Comparison of ENCODE assay signal across 11 mouse cellular contexts in genomic region chr13:104032620-104033133, GRCm38 (mm10).
DNase-seq lines count a peak whose midpoint lies in the region; ATAC-seq and TF ChIP-seq lines count a peak whose summit lies in the region.
"Had no signal": no experiment of that assay in that cellular context is flagged by ENCODE, and none has a peak within 500 bp of the region (broad histone marks: within the 10 kb centered on the region; RNA-seq: fewer than 3 reads in every experiment).

No protein-coding gene starts in this region.

- no peak overlapping the region for H3K9ac ChIP-seq in heart, embryonic 14.5 days (ENCODE audit: low read length)
- H3K9ac ChIP-seq in liver, embryonic 13.5 days, result no peak overlapping the region
- H3K9ac ChIP-seq: liver, embryonic 14.5 days had no signal

- 34% methylated on average over 3 of the region's 3 CpGs for WGBS in kidney, adult 2 months
- WGBS in heart, embryonic 14.5 days, result 4% methylated on average over 3 of the region's 3 CpGs
- 40% methylated on average over 3 of the region's 3 CpGs for WGBS in liver, embryonic 13.5 days (ENCODE audit: insufficient replicate concordance)

- no peaks in the 10 kb centered on the region for H3K27me3 ChIP-seq in kidney, adult 2 months (replicated peaks; ENCODE audit: control insufficient read depth, insufficient read depth, low read length)
- no peaks in the 10 kb centered on the region for H3K27me3 ChIP-seq in heart, embryonic 14.5 days (ENCODE audit: control insufficient read depth, insufficient read depth, low read length)
- H3K27me3 ChIP-seq in liver, embryonic 13.5 days, result no peaks in the 10 kb centered on the region

- peaks cover 32% of the 10 kb centered on the region for H3K4me1 ChIP-seq in kidney, adult 2 months (ENCODE audit: control insufficient read depth, insufficient read depth, low read length)
- peaks cover 31 to 48% of the 10 kb centered on the region in 2 experiments for H3K4me1 ChIP-seq in heart, embryonic 14.5 days (ENCODE audit: control insufficient read depth in 2 of 2, insufficient read depth in 2 of 2, low read length in 2 of 2)
- H3K4me1 ChIP-seq in liver, embryonic 13.5 days (replicated peaks), result peaks cover 67% of the 10 kb centered on the region

- H3K4me3 ChIP-seq in kidney, adult 2 months (ENCODE audit: insufficient read depth, low read depth, low read length), result no peak overlapping the region
- no peak overlapping the region for H3K4me3 ChIP-seq in heart, embryonic 14.5 days (ENCODE audit: control insufficient read depth in 1 of 2, insufficient read depth in 1 of 2, low read depth in 1 of 2, low read length in 2 of 2)
- no peak overlapping the region for H3K4me3 ChIP-seq in liver, embryonic 13.5 days (replicated peaks)
- H3K4me3 ChIP-seq: erythroblast, embryonic 14.5 days had no signal

- no peaks in the 10 kb centered on the region for H3K9me3 ChIP-seq in heart, embryonic 14.5 days (ENCODE audit: control insufficient read depth, low read length)
- H3K9me3 ChIP-seq in liver, embryonic 13.5 days (replicated peaks), result no peaks in the 10 kb centered on the region
- H3K9me3 ChIP-seq: G1E had no signal

- DNase-seq in kidney, adult 2 months, result peak; percentile 43
- DNase-seq in kidney, adult 9 months, result no peak
- peak; percentile 39 for DNase-seq in Muller cell, postnatal 12 days (ENCODE audit: inconsistent ontology term)
- no peak for DNase-seq in liver, embryonic 13.5 days
- no peak for DNase-seq in adrenal gland, adult (ENCODE audit: inconsistent age in 2 of 2, low spot score in 1 of 2)
- DNase-seq in urinary bladder, adult 18-20 months (ENCODE audit: low spot score in 2 of 2), result no peak
- no peak for DNase-seq in adrenal gland, adult 2 months

- no peak for TF ChIP-seq CTCF in kidney, adult 2 months (conservative IDR thresholded peaks at IDR 0.05; ENCODE audit: insufficient read depth, insufficient read length, low read depth, low read length)

- H3K27ac ChIP-seq in kidney, adult 2 months (ENCODE audit: insufficient read depth, low read depth, low read length), result no peak overlapping the region
- peak overlapping the region; percentile 68 to 92 for H3K27ac ChIP-seq in heart, embryonic 14.5 days (replicated peaks in 1 of 2; ENCODE audit: control insufficient read depth in 1 of 2, insufficient read depth in 1 of 2, low read depth in 2 of 2, low read length in 2 of 2)
- peak overlapping the region; percentile 24; the same call in 1 of the 2 replicates for H3K27ac ChIP-seq in liver, embryonic 13.5 days
- H3K27ac ChIP-seq: liver, embryonic 14.5 days had no signal

- peak; percentile 70 for ATAC-seq in heart, embryonic 14.5 days (ENCODE audit: insufficient number of reproducible peaks, insufficient read depth, low FRiP score, low read depth)
- ATAC-seq in liver, embryonic 13.5 days (ENCODE audit: low read depth), result no peak

- no peak for TF ChIP-seq POLR2A in kidney, adult 2 months (IDR thresholded peaks at IDR 0.05; ENCODE audit: low read depth, low read length)

- H3K4me2 ChIP-seq in heart, embryonic 14.5 days (ENCODE audit: low read length), result peak overlapping the region; percentile 15
- no peak overlapping the region for H3K4me2 ChIP-seq in liver, embryonic 13.5 days

- H3K36me3 ChIP-seq in kidney, adult 2 months (ENCODE audit: control insufficient read depth, insufficient read depth, low read length), result no peaks in the 10 kb centered on the region
- no peaks in the 10 kb centered on the region for H3K36me3 ChIP-seq in heart, embryonic 14.5 days (ENCODE audit: control insufficient read depth, insufficient read depth, low read length)
- no peaks in the 10 kb centered on the region for H3K36me3 ChIP-seq in liver, embryonic 13.5 days

Comparison
In these comparisons a context has a peak if more than half of its experiments do, and no peak if none do; other contexts are left out.
1. DNase-seq: peak in kidney, adult 2 months (single experiment) and Muller cell, postnatal 12 days (single experiment); none in kidney, adult 9 months (single experiment), liver, embryonic 13.5 days (single experiment), adrenal gland, adult (0 of 2), urinary bladder, adult 18-20 months (0 of 2) and adrenal gland, adult 2 months (single experiment).